Mouse (Mus musculus) megakaryocyte, embryonic 14.5 days (primary cell): Measurements from ENCODE around the gene BC048562.

Experiments used
- FLI1 ChIP-seq: IDR thresholded peaks from 2 replicates; pipeline ENCODE4 v1.6.1; 2012; ENCODE audit warnings: low read length, inconsistent platforms, mixed read lengths
- GATA1 ChIP-seq: IDR thresholded peaks from 3 replicates; pipeline ENCODE4 v1.6.1; 2012; ENCODE audit warnings: mixed read lengths, low read length, inconsistent platforms, borderline replicate concordance

- no peak for TF ChIP-seq GATA1
- TF ChIP-seq FLI1, result no peak
These were observed 20.7 kb downstream of the BC048562 start for GRCm38 (mm10) chr9:108456953-108457352.
